Mouse (Mus musculus) hindbrain, embryonic 16.5 days (tissue): ENCODE results near the gene Grm7. TPM values are rescaled to one million over a fixed set of nuclear protein-coding genes. Genes with fewer than 3 reads are reported as not detected.

Source experiments
- ATAC-seq: fragments of 200-750 bp; cut with Nextera tagmentation; 2 replicates; pipeline ENCODE4 v1.8.0; 2017; ENCODE audit warnings: moderate TSS enrichment, moderate library complexity
- H3K27ac ChIP-seq: fragments of 300-500 bp; sonication (generic); 2 replicates; pipeline ENCODE4 v1.5.1; 2014; ENCODE audit warnings: low read depth, mild to moderate bottlenecking, control low read depth, low read length, moderate library complexity
- H3K27me3 ChIP-seq: fragments of 300-500 bp; sonication (generic); replicated peaks from 2 replicates; pipeline ENCODE4 v1.6.1; 2014; ENCODE audit warnings: low read length; ENCODE audit not compliant: control insufficient read depth, insufficient read depth
- H3K36me3 ChIP-seq: fragments of 300-500 bp; sonication (generic); 2 replicates; pipeline ENCODE4 v1.6.1; 2014; ENCODE audit warnings: mild to moderate bottlenecking, low read length, moderate library complexity, mixed read lengths; ENCODE audit not compliant: control insufficient read depth, insufficient read depth
- H3K4me1 ChIP-seq: fragments of 300-500 bp; sonication (generic); 2 replicates; pipeline ENCODE4 v1.6.1; 2014; ENCODE audit warnings: low read depth, low read length; ENCODE audit not compliant: control insufficient read depth, insufficient read depth
- H3K4me2 ChIP-seq: fragments of 300-500 bp; sonication (generic); 2 replicates; pipeline ENCODE4 v1.6.1; 2014; ENCODE audit warnings: mild to moderate bottlenecking, low read length, control low read depth, moderate library complexity
- H3K4me3 ChIP-seq: fragments of 300-500 bp; sonication (generic); 2 replicates; pipeline ENCODE4 v1.5.1; 2014; ENCODE audit warnings: mild to moderate bottlenecking, low read length, control low read depth, moderate library complexity
- H3K9ac ChIP-seq: fragments of 300-500 bp; sonication (generic); 2 replicates; pipeline ENCODE4 v1.6.1; 2014; ENCODE audit warnings: low read depth, mild to moderate bottlenecking, control low read depth, low read length, moderate library complexity
- H3K9me3 ChIP-seq: fragments of 300-500 bp; sonication (generic); 2 replicates; pipeline ENCODE4 v1.6.1; 2014; ENCODE audit warnings: mild to moderate bottlenecking, low read length, moderate library complexity; ENCODE audit not compliant: control insufficient read depth
- WGBS: fragments of 180-500 bp; shearing (Covaris S2); extraction: QIAGEN DNeasy Blood & Tissue Kit; methylation state at CpG from one replicate; pipeline ENCODE4 v1.1.7; 2014; 5-methylcytosine and 5-hydroxymethylcytosine counted together
- polyA plus RNA-seq: library from polyadenylated mRNA; unstranded; fragments of >200 nt; fragmentation: Nextera tagmentation; extraction: Ambion mirVana; gene quantifications from 2 replicates; pipeline ENCODE4 v1.2.1, GENCODE M21; 2015

Grm7 gene
- polyA plus RNA-seq = 38.8 and 42.3 TPM in 2 replicates

- under 1% methylated on average over 64 of the region's 65 CpGs for WGBS
- no peaks in the 10 kb centered on the region for H3K27me3 ChIP-seq
- H3K36me3 ChIP-seq = no peaks in the 10 kb centered on the region
- peak within 1 kb of the TSS; percentile 78 for H3K4me2 ChIP-seq
- peaks cover 2% of the 10 kb centered on the region; the same call in 1 of the 2 replicates for H3K4me1 ChIP-seq
- peak within 1 kb of the TSS; percentile 85 for H3K27ac ChIP-seq
- H3K9me3 ChIP-seq = no peaks in the 10 kb centered on the region
- peak; percentile 94 for ATAC-seq
- peak within 1 kb of the TSS; percentile 70 for H3K4me3 ChIP-seq
- H3K9ac ChIP-seq = peak within 1 kb of the TSS; percentile 81
Measured at GRCm38 (mm10) chr6:110645411-110646361, at the start of gene Grm7. TSS of gene Grm7 (plus strand) at chr6:110645581.

GRCm38 (mm10) chr6:110645041-110645410 is 355 bp upstream of the Grm7 start:
- Histone ChIP-seq H3K4me3 (peak overlapping the region; percentile 70), H3K27ac (peak overlapping the region; percentile 85; the same call in 1 of the 2 replicates), H3K9ac (peak overlapping the region; percentile 81), H3K4me2 (peak overlapping the region; percentile 78), H3K9me3 (no peaks in the 10 kb centered on the region), H3K36me3 (no peaks in the 10 kb centered on the region), H3K27me3 (no peaks in the 10 kb centered on the region), H3K4me1 (peaks cover 2% of the 10 kb centered on the region; the same call in 1 of the 2 replicates)
- 3% methylated on average over 7 of the region's 7 CpGs for WGBS
- peak; percentile 67 for ATAC-seq

- peak overlapping the region; percentile 78 for H3K4me2 ChIP-seq
- no peaks in the 10 kb centered on the region for H3K27me3 ChIP-seq
- 2% methylated on average over 12 of the region's 12 CpGs for whole genome bisulfite sequencing
- no peaks in the 10 kb centered on the region for H3K9me3 ChIP-seq
- peak overlapping the region; percentile 81 for H3K9ac ChIP-seq
- H3K4me1 ChIP-seq = peaks cover 2% of the 10 kb centered on the region; the same call in 1 of the 2 replicates
- peak overlapping the region; percentile 70 for H3K4me3 ChIP-seq
- peak overlapping the region; percentile 85 for H3K27ac ChIP-seq
- H3K36me3 ChIP-seq = no peaks in the 10 kb centered on the region
- ATAC-seq = peak; percentile 24; the same call in 1 of the 2 replicates
Measured at GRCm38 (mm10) chr6:110646901-110647300, 1.5 kb downstream of the Grm7 start.

GRCm38 (mm10) chr6:110649227-110649626 is 3.8 kb downstream of the Grm7 start:
- Histone ChIP-seq H3K4me3 (peak overlapping the region; percentile 14), H3K27me3 (no peaks in the 10 kb centered on the region), H3K36me3 (no peaks in the 10 kb centered on the region), H3K4me2 (peak overlapping the region; percentile 78), H3K27ac (no peak overlapping the region), H3K4me1 (peaks cover 2% of the 10 kb centered on the region; the same call in 1 of the 2 replicates), H3K9me3 (no peaks in the 10 kb centered on the region), H3K9ac (peak overlapping the region; percentile 52)
- 88% methylated on average over 1 of the region's 1 CpGs for WGBS
- ATAC-seq = no peak

GRCm38 (mm10) chr6:110653361-110654001 is 8.1 kb downstream of the Grm7 start:
- H3K4me1 ChIP-seq = no peaks in the 10 kb centered on the region
- no peak overlapping the region for H3K9ac ChIP-seq
- WGBS = 75% methylated on average over 5 of the region's 5 CpGs
- H3K27me3 ChIP-seq = no peaks in the 10 kb centered on the region
- H3K27ac ChIP-seq = no peak overlapping the region
- no peak for ATAC-seq
- H3K4me3 ChIP-seq = no peak overlapping the region
- 0 out of 2 replicates have a peak, but pooled peaks cover 2% of the 10 kb centered on the region for H3K9me3 ChIP-seq
- no peak overlapping the region for H3K4me2 ChIP-seq
- H3K36me3 ChIP-seq = no peaks in the 10 kb centered on the region

- WGBS = 100% methylated on average over 1 of the region's 1 CpGs
- no peak overlapping the region for H3K27ac ChIP-seq
Measured at GRCm38 (mm10) chr6:110664436-110664835, 19.1 kb downstream of the Grm7 start.

GRCm38 (mm10) chr6:110668447-110668846 is 23.1 kb downstream of the Grm7 start:
- H3K27ac ChIP-seq = no peak overlapping the region
- 66% methylated on average over 5 of the region's 5 CpGs for WGBS
- no peak overlapping the region for H3K9ac ChIP-seq
- no peaks in the 10 kb centered on the region for H3K9me3 ChIP-seq
- ATAC-seq = no peak
- no peaks in the 10 kb centered on the region for H3K36me3 ChIP-seq
- peaks cover 3% of the 10 kb centered on the region; the same call in 1 of the 2 replicates for H3K4me1 ChIP-seq
- H3K4me3 ChIP-seq = no peak overlapping the region
- H3K4me2 ChIP-seq = no peak overlapping the region
- no peaks in the 10 kb centered on the region for H3K27me3 ChIP-seq

More at GRCm38 (mm10) chr6:110664436-110664835, 19.1 kb downstream of the Grm7 start:
- H3K9me3 ChIP-seq = no peaks in the 10 kb centered on the region
- H3K4me2 ChIP-seq = no peak overlapping the region
- no peak overlapping the region for H3K4me3 ChIP-seq
- H3K27me3 ChIP-seq = no peaks in the 10 kb centered on the region
- no peaks in the 10 kb centered on the region for H3K36me3 ChIP-seq
- no peak for ATAC-seq
- H3K4me1 ChIP-seq = peaks cover 3% of the 10 kb centered on the region; the same call in 1 of the 2 replicates
- no peak overlapping the region for H3K9ac ChIP-seq

GRCm38 (mm10) chr6:110690954-110691353 is 45.6 kb downstream of the Grm7 start:
- Histone ChIP-seq H3K27me3 (no peaks in the 10 kb centered on the region), H3K4me3 (no peak overlapping the region), H3K4me2 (no peak overlapping the region), H3K27ac (no peak overlapping the region), H3K9ac (no peak overlapping the region), H3K4me1 (no peaks in the 10 kb centered on the region), H3K9me3 (no peaks in the 10 kb centered on the region), H3K36me3 (no peaks in the 10 kb centered on the region)
- no peak for ATAC-seq
- WGBS = 83% methylated on average over 1 of the region's 1 CpGs

GRCm38 (mm10) chr6:110709763-110710162 is 64.4 kb downstream of the Grm7 start:
- H3K4me3 ChIP-seq = no peak overlapping the region
- no peak overlapping the region for H3K9ac ChIP-seq
- H3K4me1 ChIP-seq = no peaks in the 10 kb centered on the region
- H3K27ac ChIP-seq = no peak overlapping the region
- H3K4me2 ChIP-seq = no peak overlapping the region
- no peaks in the 10 kb centered on the region for H3K36me3 ChIP-seq
- ATAC-seq = no peak
- no peaks in the 10 kb centered on the region for H3K27me3 ChIP-seq
- 75% methylated on average over 5 of the region's 5 CpGs for WGBS
- no peaks in the 10 kb centered on the region for H3K9me3 ChIP-seq
